Mouse (Mus musculus): ENCODE measurements at regions not wholly inside any gene's neighbourhood (a gene's known extent, or its start where the extent isn't known, plus 50 kb on each side); places are given as distances from the start of the nearest gene placed in this dataset.

DNA sequence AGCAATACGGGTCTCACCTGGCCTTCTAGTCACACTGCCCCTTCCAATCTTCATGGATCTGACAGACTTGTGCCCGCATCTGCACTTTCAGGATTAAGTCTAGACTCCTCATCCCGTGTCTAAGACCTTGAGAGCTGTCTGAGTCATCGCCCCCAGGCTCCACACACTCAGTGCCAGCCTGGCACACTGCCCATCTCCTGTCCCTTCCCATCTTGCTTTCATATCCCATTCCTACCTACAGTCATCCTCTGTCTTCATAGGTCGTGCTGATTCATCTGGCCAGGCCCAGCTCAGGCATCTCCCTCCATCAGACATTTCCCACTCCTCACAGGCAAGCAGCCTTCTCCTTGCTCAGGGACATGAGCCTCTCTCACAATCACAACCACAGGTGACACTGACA is 78.0 kb upstream of the Zfp536 start:
- no peak for TF ChIP-seq CTCF (IDR thresholded peaks at IDR 0.05; ENCODE audit: low read depth, low read length)
- no peak for TF ChIP-seq EP300 (IDR thresholded peaks at IDR 0.05; ENCODE audit: insufficient read depth, low read depth, low read length)
- TF ChIP-seq POLR2A (IDR thresholded peaks at IDR 0.05; ENCODE audit: insufficient read depth, low read length), result no peak

Data from ES-Bruce4 (cell line).